Mouse (Mus musculus): ENCODE measurements around the gene Rapgef3. TPM values are rescaled to one million over a fixed set of nuclear protein-coding genes. Genes with fewer than 3 reads are reported as not detected.

Gene Rapgef3
- polyA plus RNA-seq, 1 experiment = not detected

GRCm38 (mm10) chr15:97787799-97788667 is 20.3 kb upstream of the Rapgef3 start:
- H3K36me3 ChIP-seq (ENCODE audit: control insufficient read depth) = peaks cover 68% of the 10 kb centered on the region
- H3K4me1 ChIP-seq (ENCODE audit: control insufficient read depth) = peaks cover 70% of the 10 kb centered on the region
- H3K4me3 ChIP-seq (replicated peaks) = peak overlapping the region; percentile 99
- no peaks in the 10 kb centered on the region for H3K9me3 ChIP-seq (ENCODE audit: control insufficient read depth, low read length)
- H3K27me3 ChIP-seq (ENCODE audit: control insufficient read depth) = peaks cover 6% of the 10 kb centered on the region
- TF ChIP-seq GATA1 (IDR thresholded peaks at IDR 0.05; ENCODE audit: low read length) = no peak
- TF ChIP-seq TAL1 (IDR thresholded peaks at IDR 0.05; ENCODE audit: low read length) = no peak

- H3K27me3 ChIP-seq (ENCODE audit: control insufficient read depth) = peaks cover 13% of the 10 kb centered on the region
- H3K4me3 ChIP-seq (replicated peaks) = peak overlapping the region; percentile 99
- H3K9me3 ChIP-seq (ENCODE audit: control insufficient read depth, low read length) = no peaks in the 10 kb centered on the region
- H3K4me1 ChIP-seq (ENCODE audit: control insufficient read depth) = peaks cover 78% of the 10 kb centered on the region
- TF ChIP-seq GATA1 (IDR thresholded peaks at IDR 0.05; ENCODE audit: low read length) (no peak), TAL1 (IDR thresholded peaks at IDR 0.05; ENCODE audit: low read length) (no peak)
- H3K36me3 ChIP-seq (ENCODE audit: control insufficient read depth) = peaks cover 60% of the 10 kb centered on the region
Observed at GRCm38 (mm10) chr15:97787148-97787798, 19.5 kb upstream of the Rapgef3 start.

- Histone ChIP-seq H3K4me3 (replicated peaks) (peak overlapping the region; percentile 99), H3K27me3 (ENCODE audit: control insufficient read depth) (peaks cover 20% of the 10 kb centered on the region), H3K36me3 (ENCODE audit: control insufficient read depth) (peaks cover 53% of the 10 kb centered on the region), H3K9me3 (ENCODE audit: control insufficient read depth, low read length) (no peaks in the 10 kb centered on the region), H3K4me1 (ENCODE audit: control insufficient read depth) (peaks cover 81% of the 10 kb centered on the region)
- no peak for TF ChIP-seq TAL1 (IDR thresholded peaks at IDR 0.05; ENCODE audit: low read length)
- peak; percentile 46 for TF ChIP-seq GATA1 (IDR thresholded peaks at IDR 0.05; ENCODE audit: low read length)
Observed at GRCm38 (mm10) chr15:97786412-97787112, 18.8 kb upstream of the Rapgef3 start.

DNA sequence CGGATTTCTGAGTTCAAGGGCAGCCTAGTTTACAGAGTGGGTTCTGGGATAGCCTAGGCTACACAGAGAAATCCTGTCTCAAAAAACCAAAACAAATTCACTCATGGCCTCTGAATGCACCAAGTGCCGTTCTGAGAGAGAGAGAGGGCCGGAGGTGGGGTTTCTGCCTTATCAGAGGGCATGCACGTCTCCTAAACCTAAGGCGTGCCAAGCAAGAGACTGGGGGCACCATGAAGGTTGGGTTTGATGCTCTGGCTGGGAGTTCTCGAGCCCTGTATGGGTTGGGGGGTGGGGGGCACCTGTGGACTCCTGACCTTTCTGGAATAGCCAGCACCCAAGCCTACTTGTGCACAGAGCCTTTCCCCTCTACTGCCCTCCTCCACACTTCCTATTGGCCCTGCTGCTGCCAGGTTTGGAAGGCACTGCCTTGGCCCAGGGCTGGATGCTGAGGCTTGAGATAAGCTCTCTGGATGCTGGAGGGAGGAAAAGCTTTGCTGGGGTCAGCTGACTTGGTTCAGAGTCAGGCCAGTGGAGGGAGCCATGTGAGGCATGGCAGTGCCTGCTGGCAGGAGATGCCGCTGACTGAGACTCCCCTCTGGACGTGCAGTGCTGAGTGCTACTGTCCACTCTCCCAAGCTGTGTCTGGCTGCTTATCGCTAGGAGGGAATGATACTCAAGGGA is 18.1 kb upstream of the Rapgef3 start:
- Histone ChIP-seq H3K4me3 (replicated peaks) (peak overlapping the region; percentile 99), H3K4me1 (ENCODE audit: control insufficient read depth) (peaks cover 79% of the 10 kb centered on the region), H3K9me3 (ENCODE audit: control insufficient read depth, low read length) (no peaks in the 10 kb centered on the region), H3K27me3 (ENCODE audit: control insufficient read depth) (peaks cover 26% of the 10 kb centered on the region), H3K36me3 (ENCODE audit: control insufficient read depth) (peaks cover 46% of the 10 kb centered on the region)
- TF ChIP-seq TAL1 (IDR thresholded peaks at IDR 0.05; ENCODE audit: low read length) (peak; percentile 53), GATA1 (IDR thresholded peaks at IDR 0.05; ENCODE audit: low read length) (peak; percentile 72)

DNA sequence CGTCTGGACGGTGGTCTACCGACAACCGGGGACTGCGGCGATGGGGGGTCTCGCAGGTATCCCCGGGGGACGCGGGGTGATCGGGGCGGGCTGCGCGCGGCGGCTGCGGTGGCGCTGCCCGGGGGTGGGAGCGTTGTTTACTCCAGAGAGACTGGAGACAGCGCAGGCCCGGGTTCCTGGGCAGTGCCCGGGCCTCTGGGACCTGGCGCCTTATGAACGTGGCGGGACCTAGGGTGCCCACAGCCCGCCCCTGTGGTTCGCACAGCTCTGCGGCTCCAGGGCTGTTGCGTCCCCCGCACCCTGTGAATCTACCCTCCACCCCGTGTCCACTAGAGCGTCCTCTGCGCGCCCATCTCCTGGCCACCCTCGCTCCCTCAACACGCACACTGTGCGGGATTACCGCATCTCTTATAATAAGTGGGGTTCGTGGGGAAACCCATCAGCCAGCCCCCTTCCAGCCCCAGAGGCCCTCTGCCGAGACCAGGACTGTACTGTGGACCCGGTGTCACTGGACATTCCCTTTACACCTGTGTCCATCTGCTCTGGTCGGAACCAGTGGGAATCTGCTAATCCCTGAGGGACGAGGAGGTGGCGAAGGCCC is 16.9 kb upstream of the Rapgef3 start:
- H3K27me3 ChIP-seq (ENCODE audit: control insufficient read depth) = peaks cover 30% of the 10 kb centered on the region
- TF ChIP-seq GATA1 (IDR thresholded peaks at IDR 0.05; ENCODE audit: low read length) = no peak
- no peak for TF ChIP-seq TAL1 (IDR thresholded peaks at IDR 0.05; ENCODE audit: low read length)
- peaks cover 71% of the 10 kb centered on the region for H3K4me1 ChIP-seq (ENCODE audit: control insufficient read depth)
- peaks cover 34% of the 10 kb centered on the region for H3K36me3 ChIP-seq (ENCODE audit: control insufficient read depth)
- H3K9me3 ChIP-seq (ENCODE audit: control insufficient read depth, low read length) = no peaks in the 10 kb centered on the region
- peak overlapping the region; percentile 99 for H3K4me3 ChIP-seq (replicated peaks)

GRCm38 (mm10) chr15:97784092-97784559 is 16.4 kb upstream of the Rapgef3 start:
- H3K9me3 ChIP-seq (ENCODE audit: control insufficient read depth, low read length) = no peaks in the 10 kb centered on the region
- H3K36me3 ChIP-seq (ENCODE audit: control insufficient read depth) = peaks cover 30% of the 10 kb centered on the region
- H3K27me3 ChIP-seq (ENCODE audit: control insufficient read depth) = peaks cover 30% of the 10 kb centered on the region
- H3K4me1 ChIP-seq (ENCODE audit: control insufficient read depth) = peaks cover 67% of the 10 kb centered on the region
- no peak for TF ChIP-seq TAL1 (IDR thresholded peaks at IDR 0.05; ENCODE audit: low read length)
- TF ChIP-seq GATA1 (IDR thresholded peaks at IDR 0.05; ENCODE audit: low read length) = no peak
- H3K4me3 ChIP-seq (replicated peaks) = peak overlapping the region; percentile 99

- Histone ChIP-seq H3K4me1 (ENCODE audit: control insufficient read depth) (peaks cover 53% of the 10 kb centered on the region), H3K27me3 (ENCODE audit: control insufficient read depth) (peaks cover 35% of the 10 kb centered on the region), H3K9me3 (ENCODE audit: control insufficient read depth, low read length) (no peaks in the 10 kb centered on the region), H3K4me3 (replicated peaks) (peak overlapping the region; percentile 5), H3K36me3 (ENCODE audit: control insufficient read depth) (peaks cover 16% of the 10 kb centered on the region)
- TF ChIP-seq GATA1 (IDR thresholded peaks at IDR 0.05; ENCODE audit: low read length) = no peak
- no peak for TF ChIP-seq TAL1 (IDR thresholded peaks at IDR 0.05; ENCODE audit: low read length)
Observed at GRCm38 (mm10) chr15:97782749-97783105, 15.0 kb upstream of the Rapgef3 start.
